ENCODE assay signal across 17 mouse cellular contexts in the genomic region with DNA sequence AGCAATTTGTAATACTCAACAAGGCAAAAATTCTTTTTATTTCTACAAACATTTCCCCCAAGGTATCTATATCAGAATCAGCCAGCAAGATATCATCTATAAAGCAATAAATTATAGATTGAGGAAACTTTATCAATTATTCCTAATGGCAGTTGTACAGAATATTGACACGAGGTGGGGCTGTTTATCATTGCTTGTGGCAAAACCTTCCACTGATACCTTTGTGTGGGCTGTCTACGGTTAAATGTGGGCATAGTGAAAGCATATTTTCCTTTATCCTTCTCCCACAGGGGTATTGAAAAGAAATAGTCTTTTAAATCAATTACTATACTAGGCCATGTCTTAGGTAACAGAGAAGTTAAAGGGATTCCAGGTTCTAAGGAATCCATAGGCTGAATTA. TPM values are rescaled to one million over a fixed set of nuclear protein-coding genes. Genes with fewer than 3 reads are reported as not detected.
"Had no signal": no experiment of that assay in that cellular context is flagged by ENCODE, and none has a peak within 500 bp of the region (broad histone marks: within the 10 kb centered on the region; RNA-seq: fewer than 3 reads in every experiment).

No protein-coding gene starts in this region.

- H3K9me3 ChIP-seq: neural tube, embryonic 13.5 days; neural tube, embryonic 15.5 days; stomach, embryonic 15.5 days had no signal

- H3K9ac ChIP-seq: neural tube, embryonic 13.5 days; neural tube, embryonic 15.5 days; stomach, embryonic 15.5 days had no signal

- H3K4me2 ChIP-seq: neural tube, embryonic 13.5 days; neural tube, embryonic 15.5 days; stomach, embryonic 15.5 days had no signal

- DNase-seq: retina, postnatal 1 day; right cerebral cortex, adult 18-20 months; right cerebral cortex, postnatal 14 days; right cerebral cortex, postnatal 25 days; right cerebral cortex, postnatal 4 days; spleen, adult 18-20 months; thymus, adult 18-20 months; thymus, adult 2 months; thymus, postnatal 14 days; thymus, postnatal 25 days; thymus, postnatal 36 days; thymus, postnatal 4 days had no signal

- H3K4me1 ChIP-seq: stomach, embryonic 15.5 days had no signal

- H3K36me3 ChIP-seq: neural tube, embryonic 13.5 days; neural tube, embryonic 15.5 days; stomach, embryonic 15.5 days had no signal

- H3K27ac ChIP-seq: neural tube, embryonic 13.5 days; neural tube, embryonic 15.5 days; stomach, embryonic 15.5 days; stomach, postnatal 0 days had no signal

- H3K4me3 ChIP-seq: neural tube, embryonic 13.5 days; neural tube, embryonic 15.5 days; stomach, embryonic 15.5 days had no signal

- H3K27me3 ChIP-seq: neural tube, embryonic 13.5 days; neural tube, embryonic 15.5 days; stomach, embryonic 15.5 days had no signal

RNA-seq across cellular contexts. Expression of gene Zfp37, which starts 17.4 kb away (rescaled TPM):
- total RNA-seq: neutrophil, adult 5-6 weeks had no signal
